8 mouse cellular contexts compared by ENCODE assay signal in the genomic region with DNA sequence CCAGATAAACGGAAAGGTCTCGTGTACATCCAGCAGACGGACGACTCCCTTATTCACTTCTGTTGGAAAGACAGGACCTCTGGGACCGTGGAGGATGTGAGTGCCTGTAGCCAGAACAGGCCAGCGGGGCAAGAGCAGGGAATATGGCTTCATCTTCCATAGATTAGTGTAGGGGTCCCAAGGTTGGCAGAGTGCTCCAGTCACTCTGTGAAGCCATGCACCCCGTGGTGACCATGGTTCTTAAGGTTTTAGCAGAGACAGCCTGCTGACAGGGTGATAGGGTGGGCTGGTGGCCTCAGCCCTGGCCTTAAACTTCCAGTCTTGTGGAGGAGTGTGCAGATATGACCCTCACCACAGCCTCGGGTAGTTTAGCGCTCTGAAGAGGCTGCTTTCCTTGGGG. TPM values are rescaled to one million over a fixed set of nuclear protein-coding genes. Genes with fewer than 3 reads are reported as not detected.
DNase-seq lines count a peak whose midpoint lies in the region; ATAC-seq and TF ChIP-seq lines count a peak whose summit lies in the region.

No protein-coding gene starts in this region.

- H3K4me3 ChIP-seq in lung, embryonic 14.5 days (ENCODE audit: low read depth, low read length): peak overlapping the region; percentile 96
- peak overlapping the region; percentile 89 for H3K4me3 ChIP-seq in intestine, embryonic 14.5 days (ENCODE audit: low read depth, low read length)
- H3K4me3 ChIP-seq in neural tube, embryonic 12.5 days: peak overlapping the region; percentile 86

- TF ChIP-seq CTCF in lung, embryonic 14.5 days (IDR thresholded peaks at IDR 0.05; ENCODE audit: low read depth): no peak

- H3K9ac ChIP-seq in lung, embryonic 14.5 days: peak overlapping the region; percentile 95
- H3K9ac ChIP-seq in intestine, embryonic 14.5 days (ENCODE audit: low read length): peak overlapping the region; percentile 93
- H3K9ac ChIP-seq in neural tube, embryonic 12.5 days: peak overlapping the region; percentile 91

- DNase-seq in lung, embryonic 14.5 days: no peak
- DNase-seq in lung, postnatal 14 days: no peak
- peak; percentile 42 to 62 for DNase-seq in cerebellum, postnatal 14 days
- peak; percentile 59 for DNase-seq in intestine, embryonic 14.5 days (ENCODE audit: low spot score)
- no peak for DNase-seq in adrenal gland, postnatal 14 days
- DNase-seq in frontal cortex, postnatal 10 days (ENCODE audit: low spot score in 2 of 2): no peak
- no peak for DNase-seq in gastrocnemius, adult 18-20 months (ENCODE audit: low spot score)

- peaks cover 16% of the 10 kb centered on the region for H3K4me1 ChIP-seq in lung, embryonic 14.5 days (ENCODE audit: insufficient read depth)
- H3K4me1 ChIP-seq in intestine, embryonic 14.5 days (replicated peaks; ENCODE audit: control insufficient read depth, insufficient read depth, low read length): peaks cover 13% of the 10 kb centered on the region; the same call in 1 of the 2 replicates
- H3K4me1 ChIP-seq in neural tube, embryonic 12.5 days: peaks cover 22% of the 10 kb centered on the region

- H3K4me2 ChIP-seq in lung, embryonic 14.5 days: peak overlapping the region; percentile 99
- H3K4me2 ChIP-seq in intestine, embryonic 14.5 days (ENCODE audit: low read length): peak overlapping the region; percentile 99
- peak overlapping the region; percentile 86 for H3K4me2 ChIP-seq in neural tube, embryonic 12.5 days (replicated peaks)

- H3K27me3 ChIP-seq in lung, embryonic 14.5 days (ENCODE audit: insufficient read depth, low read length): no peaks in the 10 kb centered on the region
- H3K27me3 ChIP-seq in intestine, embryonic 14.5 days (replicated peaks; ENCODE audit: control insufficient read depth, insufficient read depth, low read length): no peaks in the 10 kb centered on the region
- no peaks in the 10 kb centered on the region for H3K27me3 ChIP-seq in neural tube, embryonic 12.5 days (replicated peaks)

- no peaks in the 10 kb centered on the region for H3K9me3 ChIP-seq in lung, embryonic 14.5 days (ENCODE audit: low read depth, low read length)
- no peaks in the 10 kb centered on the region for H3K9me3 ChIP-seq in intestine, embryonic 14.5 days (ENCODE audit: control insufficient read depth, low read length)
- H3K9me3 ChIP-seq in neural tube, embryonic 12.5 days: no peaks in the 10 kb centered on the region

- H3K27ac ChIP-seq in lung, embryonic 14.5 days (ENCODE audit: low read depth): no peak overlapping the region
- peak overlapping the region; percentile 88; the same call in 1 of the 2 replicates for H3K27ac ChIP-seq in intestine, embryonic 14.5 days (ENCODE audit: low read depth)
- no peak overlapping the region for H3K27ac ChIP-seq in neural tube, embryonic 12.5 days

- H3K36me3 ChIP-seq in lung, embryonic 14.5 days (ENCODE audit: insufficient read depth): peaks cover 44% of the 10 kb centered on the region
- H3K36me3 ChIP-seq in intestine, embryonic 14.5 days (ENCODE audit: control insufficient read depth, insufficient read depth, low read length): peaks cover 42% of the 10 kb centered on the region
- peaks cover 38% of the 10 kb centered on the region for H3K36me3 ChIP-seq in neural tube, embryonic 12.5 days

- 6% methylated on average over 8 of the region's 9 CpGs for WGBS in lung, embryonic 14.5 days
- 7% methylated on average over 8 of the region's 9 CpGs for WGBS in intestine, embryonic 14.5 days
- 3% methylated on average over 9 of the region's 9 CpGs for WGBS in neural tube, embryonic 12.5 days

- no peak for ATAC-seq in lung, embryonic 14.5 days (ENCODE audit: insufficient read depth)
- no peak for ATAC-seq in intestine, embryonic 14.5 days (replicated peaks; ENCODE audit: low FRiP score, low TSS enrichment, low read depth)
- no peak for ATAC-seq in neural tube, embryonic 12.5 days (ENCODE audit: low FRiP score, low read depth)

RNA-seq across cellular contexts. Expression of gene Adrm1, which starts 0.9 kb away (rescaled TPM):
- polyA plus RNA-seq in lung, embryonic 14.5 days (2014; fragmentation: Nextera tagmentation; extraction: Ambion mirVana): 160 and 163 TPM in 2 replicates
- polyA plus RNA-seq in intestine, embryonic 14.5 days (2014; fragmentation: Nextera tagmentation; extraction: Ambion mirVana): 159 TPM in 2 replicates
- 218 and 221 TPM in 2 replicates for polyA plus RNA-seq in neural tube, embryonic 12.5 days (2016; fragmentation: Nextera tagmentation; extraction: Ambion mirVana)
- total RNA-seq in adrenal gland, postnatal 14 days (2021): 126 and 130 TPM in 2 replicates
- total RNA-seq in gastrocnemius, adult 18-20 months (2021): 100 to 1,000 TPM; 114 to 119 TPM

RNA-seq across cellular contexts. Expression of gene Osbpl2, which starts 53.0 kb away (rescaled TPM):
- 30.9 and 31.1 TPM in 2 replicates for polyA plus RNA-seq in lung, embryonic 14.5 days (2014; fragmentation: Nextera tagmentation; extraction: Ambion mirVana)
- 31.2 and 31.4 TPM in 2 replicates for polyA plus RNA-seq in intestine, embryonic 14.5 days (2014; fragmentation: Nextera tagmentation; extraction: Ambion mirVana)
- polyA plus RNA-seq in neural tube, embryonic 12.5 days (2016; fragmentation: Nextera tagmentation; extraction: Ambion mirVana): 51.8 and 52.5 TPM in 2 replicates
- 36.1 and 36.2 TPM in 2 replicates for total RNA-seq in adrenal gland, postnatal 14 days (2021)
- 10 to 100 TPM; 16.9 to 18.8 TPM for total RNA-seq in gastrocnemius, adult 18-20 months (2021)

RNA-seq across cellular contexts. Expression of gene Lama5, which starts 53.5 kb away (rescaled TPM):
- 95.0 and 95.1 TPM in 2 replicates for polyA plus RNA-seq in lung, embryonic 14.5 days (2014; fragmentation: Nextera tagmentation; extraction: Ambion mirVana)
- polyA plus RNA-seq in intestine, embryonic 14.5 days (2014; fragmentation: Nextera tagmentation; extraction: Ambion mirVana): 63.7 and 65.1 TPM in 2 replicates
- 2.8 and 2.9 TPM in 2 replicates for polyA plus RNA-seq in neural tube, embryonic 12.5 days (2016; fragmentation: Nextera tagmentation; extraction: Ambion mirVana)
- 48.7 and 55.1 TPM in 2 replicates for total RNA-seq in adrenal gland, postnatal 14 days (2021)
- total RNA-seq in gastrocnemius, adult 18-20 months (2021): 10 to 100 TPM in 1 of 2 experiments, 1 to 10 TPM in 1; 9.6 to 10.6 TPM

Comparison
In these comparisons a context has a peak if more than half of its experiments do, and no peak if none do; other contexts are left out.
1. DNase-seq: peak in cerebellum, postnatal 14 days (2 of 2) and intestine, embryonic 14.5 days (single experiment); none in lung, embryonic 14.5 days (single experiment), lung, postnatal 14 days (single experiment), adrenal gland, postnatal 14 days (single experiment), frontal cortex, postnatal 10 days (0 of 2) and gastrocnemius, adult 18-20 months (single experiment).
2. RNA of gene Lama5, which starts 53.5 kb away (polyA plus RNA-seq): 95.0 to 95.1 TPM in lung, embryonic 14.5 days and 63.7 to 65.1 TPM in intestine, embryonic 14.5 days; 2.8 to 2.9 TPM in neural tube, embryonic 12.5 days; every median in the first group is over 10 times any median in the second.
3. Peak in every context shown above with its lines, with median percentiles within 50 percentile points of each other: H3K4me2 ChIP-seq, H3K4me3 ChIP-seq and H3K9ac ChIP-seq.